Mouse (Mus musculus): ENCODE results near the gene Acsf2.

DNA sequence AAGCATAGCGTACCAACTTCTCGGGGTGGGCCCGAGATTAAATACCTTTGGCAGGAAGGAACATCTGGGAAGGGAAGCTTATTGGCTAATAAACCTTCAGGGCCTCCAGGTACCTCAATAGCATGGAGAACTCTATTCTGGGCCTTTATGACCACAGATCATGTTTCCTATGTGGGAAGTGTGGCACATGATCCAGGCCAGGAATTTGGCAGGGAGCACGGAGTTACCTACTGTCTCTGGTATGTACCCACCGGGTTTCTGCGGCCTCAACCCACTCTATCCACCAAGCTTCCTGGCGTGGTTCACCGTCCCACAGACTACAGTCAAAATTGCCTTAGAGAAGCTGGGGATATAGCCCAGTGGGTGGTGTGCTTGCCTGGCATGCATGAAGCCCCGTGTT is 16.6 kb downstream of the Acsf2 start:
- TF ChIP-seq CTCF (IDR thresholded peaks at IDR 0.05; ENCODE audit: control insufficient read depth, insufficient read depth, insufficient replicate concordance, low read depth, low read length), result no peak
- TF ChIP-seq POLR2A (IDR thresholded peaks at IDR 0.05; ENCODE audit: control insufficient read depth, low read depth, low read length), result no peak

Data from testis, adult 2 months (tissue).